Mouse (Mus musculus): ENCODE measurements around the gene Olfr945. TPM values are rescaled to one million over a fixed set of nuclear protein-coding genes. Genes with fewer than 3 reads are reported as not detected.

Gene Olfr945
- polyA plus RNA-seq (2015; fragmentation: Nextera tagmentation; extraction: Ambion mirVana), result not detected in 2 replicates

DNA sequence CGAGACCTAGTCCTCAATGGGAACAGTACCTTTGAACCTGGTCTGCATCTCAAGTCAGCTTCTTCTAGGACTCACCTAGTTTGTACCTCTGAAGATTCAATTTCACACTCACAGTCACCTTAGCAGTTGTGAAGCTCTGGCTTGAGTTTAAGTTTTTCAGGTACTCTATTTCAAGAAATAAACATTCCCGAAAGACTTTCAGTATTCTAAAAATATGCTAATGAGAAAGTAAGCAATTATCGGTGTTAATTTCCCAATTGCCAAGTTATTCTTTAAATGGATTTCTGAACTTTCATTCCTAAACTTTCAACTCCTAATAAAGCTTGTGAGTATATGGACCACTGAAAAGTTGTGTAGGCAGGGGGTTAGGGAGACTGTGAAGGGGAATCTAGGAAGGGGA is at the start of gene Olfr945:
Gene Olfr945 (minus strand): TSS at position 101 of the 400 bp plus-strand sequence.
- no peak within 1 kb of the TSS for H3K4me3 ChIP-seq
- H3K9ac ChIP-seq, result no peak within 1 kb of the TSS
- H3K4me1 ChIP-seq, result no peaks in the 10 kb centered on the region
- H3K9me3 ChIP-seq, result no peaks in the 10 kb centered on the region
- no peak within 1 kb of the TSS for H3K27ac ChIP-seq
- no peak for ATAC-seq (ENCODE audit: insufficient number of reproducible peaks, low FRiP score, low TSS enrichment, low read depth)
- H3K27me3 ChIP-seq, result no peaks in the 10 kb centered on the region
- no peak within 1 kb of the TSS for H3K4me2 ChIP-seq
- 87% methylated on average over 3 of the region's 3 CpGs for WGBS
- no peaks in the 10 kb centered on the region for H3K36me3 ChIP-seq

DNA sequence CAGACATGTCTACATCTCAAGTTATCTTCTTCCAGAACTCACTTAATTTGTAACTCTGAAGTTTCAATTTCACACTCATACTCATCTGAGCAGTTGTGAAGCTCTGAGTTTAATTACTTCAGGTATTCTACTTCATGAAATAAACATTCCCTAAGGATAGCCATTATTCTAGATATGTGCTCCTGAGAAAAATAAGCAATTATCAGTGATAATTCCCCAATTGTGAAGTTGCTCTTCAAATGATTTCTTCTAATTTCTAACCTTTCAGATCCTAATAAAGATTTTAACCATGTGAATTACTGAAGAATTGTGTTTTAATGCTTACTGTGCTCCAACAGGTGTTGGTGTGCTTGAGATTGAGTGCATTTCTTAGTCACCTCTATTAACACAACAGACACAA is 49.3 kb upstream of the Olfr945 start, which contains the start of gene Olfr948:
Gene Olfr948 (minus strand): TSS at position 101 of the 400 bp plus-strand sequence.
- no peak within 1 kb of the TSS for H3K9ac ChIP-seq
- no peak for ATAC-seq (ENCODE audit: insufficient number of reproducible peaks, low FRiP score, low TSS enrichment, low read depth)
- H3K4me2 ChIP-seq, result no peak within 1 kb of the TSS
- no peaks in the 10 kb centered on the region for H3K4me1 ChIP-seq
- H3K27me3 ChIP-seq, result no peaks in the 10 kb centered on the region
- H3K36me3 ChIP-seq, result no peaks in the 10 kb centered on the region
- H3K27ac ChIP-seq, result no peak within 1 kb of the TSS
- no peaks in the 10 kb centered on the region for H3K9me3 ChIP-seq
- H3K4me3 ChIP-seq, result no peak within 1 kb of the TSS

DNA sequence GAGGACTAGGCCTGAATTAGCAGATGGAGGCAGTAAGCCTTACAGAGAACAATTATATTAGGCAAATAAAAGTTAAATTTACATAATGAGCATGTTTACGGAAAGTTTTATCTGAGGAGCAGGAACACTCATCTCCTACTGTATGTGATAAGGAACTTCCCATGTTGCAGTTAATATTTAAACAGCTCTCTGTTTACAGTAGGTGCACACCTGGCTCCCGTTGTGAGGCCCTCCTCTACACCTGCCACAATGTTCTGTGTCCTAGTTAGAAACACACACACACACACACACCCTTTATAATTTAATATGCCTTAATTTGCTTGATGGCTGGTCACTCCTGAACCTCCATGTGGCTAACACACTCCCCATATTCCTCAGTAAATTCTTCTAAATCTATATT is 10.5 kb upstream of the Olfr945 start:
- WGBS, result 73% methylated on average over 2 of the region's 2 CpGs
- no peak overlapping the region for H3K4me2 ChIP-seq
- H3K27ac ChIP-seq, result no peak overlapping the region
- ATAC-seq (ENCODE audit: insufficient number of reproducible peaks, low FRiP score, low TSS enrichment, low read depth), result no peak
- H3K4me3 ChIP-seq, result no peak overlapping the region
- no peaks in the 10 kb centered on the region for H3K27me3 ChIP-seq
- H3K36me3 ChIP-seq, result no peaks in the 10 kb centered on the region
- no peak overlapping the region for H3K9ac ChIP-seq
- no peaks in the 10 kb centered on the region for H3K4me1 ChIP-seq
- no peaks in the 10 kb centered on the region for H3K9me3 ChIP-seq

DNA sequence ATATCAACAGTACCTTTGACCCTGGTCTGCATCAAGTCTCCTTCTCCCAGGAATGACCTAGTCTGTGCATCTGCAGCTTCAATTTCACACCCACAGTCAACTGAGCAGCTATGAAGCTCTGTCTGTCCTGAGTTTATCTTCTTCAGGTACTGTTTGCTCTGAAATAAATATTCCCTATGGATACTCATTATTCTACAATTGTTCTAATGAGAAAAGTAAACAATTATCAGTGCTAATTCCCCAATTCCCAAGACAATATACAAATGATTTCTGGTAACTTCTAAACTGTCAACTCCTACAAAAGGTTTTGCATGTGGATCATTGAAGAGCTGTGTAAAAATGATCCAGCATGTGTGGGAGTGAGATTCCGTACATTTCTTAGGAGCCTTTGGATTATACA is 26.7 kb downstream of the Olfr945 start, which contains the start of gene Olfr1537:
Gene Olfr1537 (minus strand): TSS at position 101 of the 400 bp plus-strand sequence.
- Histone ChIP-seq H3K9ac (no peak within 1 kb of the TSS), H3K4me2 (no peak within 1 kb of the TSS), H3K4me1 (no peaks in the 10 kb centered on the region), H3K27ac (no peak within 1 kb of the TSS), H3K36me3 (no peaks in the 10 kb centered on the region), H3K9me3 (no peaks in the 10 kb centered on the region), H3K4me3 (no peak within 1 kb of the TSS), H3K27me3 (no peaks in the 10 kb centered on the region)
- ATAC-seq (ENCODE audit: insufficient number of reproducible peaks, low FRiP score, low TSS enrichment, low read depth), result no peak
- 87% methylated on average over 1 of the region's 1 CpGs for WGBS

Other genes with a start within 250 kb of the Olfr945 start
- not detected in 2 replicates for gene Olfr937, start 211.9 kb downstream of the Olfr945 start, polyA plus RNA-seq (2015; fragmentation: Nextera tagmentation; extraction: Ambion mirVana)
- gene Olfr938, start 197.9 kb downstream of the Olfr945 start, polyA plus RNA-seq (2015; fragmentation: Nextera tagmentation; extraction: Ambion mirVana), result not detected in 2 replicates
- gene Olfr27, start 148.7 kb downstream of the Olfr945 start, polyA plus RNA-seq (2015; fragmentation: Nextera tagmentation; extraction: Ambion mirVana), result not detected in 2 replicates
- not detected in 2 replicates for gene Olfr943, start 110.5 kb downstream of the Olfr945 start, polyA plus RNA-seq (2015; fragmentation: Nextera tagmentation; extraction: Ambion mirVana)
- not detected in 2 replicates for gene Olfr944, start 74.9 kb downstream of the Olfr945 start, polyA plus RNA-seq (2015; fragmentation: Nextera tagmentation; extraction: Ambion mirVana)
- not detected in 2 replicates for gene Olfr1537, start 26.8 kb downstream of the Olfr945 start, polyA plus RNA-seq (2015; fragmentation: Nextera tagmentation; extraction: Ambion mirVana)
- gene Olfr948, start 49.2 kb upstream of the Olfr945 start, polyA plus RNA-seq (2015; fragmentation: Nextera tagmentation; extraction: Ambion mirVana), result not detected in 2 replicates
- gene Olfr951, start 110.6 kb upstream of the Olfr945 start, polyA plus RNA-seq (2015; fragmentation: Nextera tagmentation; extraction: Ambion mirVana), result not detected in 2 replicates
- gene Olfr952, start 150.3 kb upstream of the Olfr945 start, polyA plus RNA-seq (2015; fragmentation: Nextera tagmentation; extraction: Ambion mirVana), result not detected in 2 replicates
- not detected in 2 replicates for gene Olfr954, start 179.9 kb upstream of the Olfr945 start, polyA plus RNA-seq (2015; fragmentation: Nextera tagmentation; extraction: Ambion mirVana)
- not detected in 2 replicates for gene Olfr955, start 195.1 kb upstream of the Olfr945 start, polyA plus RNA-seq (2015; fragmentation: Nextera tagmentation; extraction: Ambion mirVana)
- gene Olfr44, start 217.2 kb upstream of the Olfr945 start, polyA plus RNA-seq (2015; fragmentation: Nextera tagmentation; extraction: Ambion mirVana), result not detected in 2 replicates
- gene Olfr957, start 239.0 kb upstream of the Olfr945 start, polyA plus RNA-seq (2015; fragmentation: Nextera tagmentation; extraction: Ambion mirVana), result not detected in 2 replicates